9 mouse cellular contexts compared by ENCODE assay signal in genomic region chr7:25377100-25377700, GRCm38 (mm10). TPM values are rescaled to one million over a fixed set of nuclear protein-coding genes. Genes with fewer than 3 reads are reported as not detected.
DNase-seq lines count a peak whose midpoint lies in the region; ATAC-seq and TF ChIP-seq lines count a peak whose summit lies in the region.
"Had no signal": no experiment of that assay in that cellular context is flagged by ENCODE, and none has a peak within 500 bp of the region (broad histone marks: within the 10 kb centered on the region; RNA-seq: fewer than 3 reads in every experiment).

No protein-coding gene starts in this region.

- TF ChIP-seq CTCF in embryonic fibroblast, embryonic 13.5 days (IDR thresholded peaks at IDR 0.05; ENCODE audit: borderline replicate concordance, insufficient read depth, low read length) = no peak

- peak overlapping the region; percentile 15; the same call in 1 of the 2 replicates for H3K4me3 ChIP-seq in embryonic fibroblast, embryonic 13.5 days (ENCODE audit: insufficient read depth, low read length)
- H3K4me3 ChIP-seq in liver, embryonic 12.5 days = peak overlapping the region; percentile 43; the same call in 1 of the 2 replicates

- H3K27me3 ChIP-seq in liver, embryonic 12.5 days (replicated peaks) = no peaks in the 10 kb centered on the region; the same call in 1 of the 2 replicates

- no peaks in the 10 kb centered on the region for H3K9me3 ChIP-seq in liver, embryonic 12.5 days (replicated peaks)

- DNase-seq in adrenal gland, adult 2 months = peak; percentile 88
- DNase-seq in adrenal gland, postnatal 25 days = no peak
- DNase-seq in 3T3-L1 (ENCODE audit: low read depth, low spot score) = peak; percentile 78
- no peak for DNase-seq in thymus, postnatal 4 days
- no peak for DNase-seq in cerebellum, adult 18-20 months

- 49% methylated on average over 6 of the region's 8 CpGs for WGBS in liver, embryonic 12.5 days (ENCODE audit: insufficient replicate concordance)

- peak overlapping the region; percentile 64 for H3K4me2 ChIP-seq in liver, embryonic 12.5 days

- no peak for ATAC-seq in liver, embryonic 12.5 days
- ATAC-seq in inflammation-experienced regulatory T-cells, adult 6 months = no peak

- H3K9ac ChIP-seq in liver, embryonic 12.5 days = no peak overlapping the region

- no peaks in the 10 kb centered on the region; the same call in 1 of the 2 replicates for H3K36me3 ChIP-seq in liver, embryonic 12.5 days

- TF ChIP-seq POLR2A in embryonic fibroblast, embryonic 13.5 days (IDR thresholded peaks at IDR 0.05; ENCODE audit: low read depth, low read length) = no peak

- H3K27ac ChIP-seq in embryonic fibroblast, embryonic 13.5 days (ENCODE audit: insufficient read depth, low read length) = peak overlapping the region; percentile 1; the same call in 1 of the 2 replicates
- no peak overlapping the region for H3K27ac ChIP-seq in liver, embryonic 12.5 days

- no peaks in the 10 kb centered on the region; the same call in 1 of the 2 replicates for H3K4me1 ChIP-seq in embryonic fibroblast, embryonic 13.5 days (ENCODE audit: control insufficient read depth, insufficient read depth, low read length)
- peaks cover 36% of the 10 kb centered on the region for H3K4me1 ChIP-seq in liver, embryonic 12.5 days

RNA-seq across cellular contexts. Expression of gene Cnfn, which starts 7.7 kb away (rescaled TPM):
- not detected for total RNA-seq in adrenal gland, adult 2 months (2021)
- 1.8 TPM in 1 of 2 replicates, not detected in the other for polyA plus RNA-seq in adrenal gland, adult 2 months (2012; rRNA removed)
- not detected in 2 replicates for total RNA-seq in adrenal gland, postnatal 25 days (2021)
- not detected in 2 replicates for polyA plus RNA-seq in embryonic fibroblast, embryonic 13.5 days (2011; ENCODE audit: insufficient read length, low read depth, missing spikeins)
- polyA plus RNA-seq in liver, embryonic 12.5 days (2016; fragmentation: Nextera tagmentation; extraction: Ambion mirVana) = not detected in 2 replicates
- not detected for polyA plus RNA-seq in inflammation-experienced regulatory T-cells, adult 6 months (2017; shearing (Covaris generic))
- total RNA-seq: liver, adult 2 months had no signal
- polyA plus RNA-seq: liver, adult 2 months had no signal

RNA-seq across cellular contexts. Expression of gene Lipe, which starts 21.3 kb away (rescaled TPM):
- total RNA-seq in adrenal gland, adult 2 months (2021) = 100 to 1,000 TPM; 372 to 462 TPM
- polyA plus RNA-seq in adrenal gland, adult 2 months (2012; rRNA removed) = 471 and 632 TPM in 2 replicates
- total RNA-seq in adrenal gland, postnatal 25 days (2021) = 295 and 303 TPM in 2 replicates
- 4.6 and 19.4 TPM in 2 replicates for polyA plus RNA-seq in embryonic fibroblast, embryonic 13.5 days (2011; ENCODE audit: insufficient read length, low read depth, missing spikeins)
- polyA plus RNA-seq in liver, embryonic 12.5 days (2016; fragmentation: Nextera tagmentation; extraction: Ambion mirVana) = 2.9 and 3.3 TPM in 2 replicates
- 10 to 100 TPM in 2 of 3 experiments, 1 to 10 TPM in 1; 9.0 to 11.0 (median 10.1) TPM for polyA plus RNA-seq in inflammation-experienced regulatory T-cells, adult 6 months (2017; shearing (Covaris generic))

RNA-seq across cellular contexts. Expression of gene Cxcl17, which starts 35.5 kb away (rescaled TPM):
- total RNA-seq in adrenal gland, adult 2 months (2021) = not detected
- not detected in 2 replicates for polyA plus RNA-seq in adrenal gland, adult 2 months (2012; rRNA removed)
- not detected in 2 replicates for total RNA-seq in adrenal gland, postnatal 25 days (2021)
- not detected in 2 replicates for polyA plus RNA-seq in embryonic fibroblast, embryonic 13.5 days (2011; ENCODE audit: insufficient read length, low read depth, missing spikeins)
- 0.30 TPM in 1 of 2 replicates, not detected in the other for polyA plus RNA-seq in liver, embryonic 12.5 days (2016; fragmentation: Nextera tagmentation; extraction: Ambion mirVana)
- not detected for polyA plus RNA-seq in inflammation-experienced regulatory T-cells, adult 6 months (2017; shearing (Covaris generic))
- total RNA-seq: liver, adult 2 months had no signal
- polyA plus RNA-seq: liver, adult 2 months had no signal

Comparison
In these comparisons a context has a peak if more than half of its experiments do, and no peak if none do; other contexts are left out.
1. DNase-seq: peak in adrenal gland, adult 2 months (single experiment) and 3T3-L1 (single experiment); none in adrenal gland, postnatal 25 days (single experiment), thymus, postnatal 4 days (single experiment) and cerebellum, adult 18-20 months (0 of 2).
2. RNA of gene Lipe, which starts 21.3 kb away (polyA plus RNA-seq): 471 to 632 TPM in adrenal gland, adult 2 months; 4.6 to 19.4 TPM in embryonic fibroblast, embryonic 13.5 days, 9.0 to 11.0 TPM in inflammation-experienced regulatory T-cells, adult 6 months and 2.9 to 3.3 TPM in liver, embryonic 12.5 days; every median in the first group is over 10 times any median in the second.